Mouse (Mus musculus) testis, adult 2 months (tissue): ENCODE results near the gene Afap1l2.

Experiments
- CTCF ChIP-seq: fragments of 200-500 bp; IDR thresholded peaks from 2 replicates; pipeline ENCODE4 v1.5.1; 2012; ENCODE audit warnings: low read depth, mild to moderate bottlenecking, inconsistent platforms, low read length, moderate library complexity; ENCODE audit not compliant: control insufficient read depth, insufficient read depth, insufficient replicate concordance
- POLR2A ChIP-seq: fragments of 200-500 bp; IDR thresholded peaks from 2 replicates; pipeline ENCODE4 v1.6.1; 2012; ENCODE audit warnings: low read depth, mild to moderate bottlenecking, inconsistent platforms, low read length, moderate library complexity; ENCODE audit not compliant: control insufficient read depth

GRCm38 (mm10) chr19:56949868-56950267, 58.2 kb downstream of the Afap1l2 start:
- TF ChIP-seq POLR2A = no peak
- TF ChIP-seq CTCF = no peak
